Mouse (Mus musculus) lung, postnatal 0 days (tissue): Measurements from ENCODE around the gene Tanc1. TPM values are rescaled to one million over a fixed set of nuclear protein-coding genes. Genes with fewer than 3 reads are reported as not detected.

Experiments
- ATAC-seq: fragments of 200-750 bp; cut with Nextera tagmentation; 2 replicates; pipeline ENCODE4 v1.8.0; 2017; ENCODE audit warnings: moderate library complexity
- DNase-seq: peaks from one replicate; pipeline ENCODE4 v3.0.0-alpha.2; 2016; ENCODE audit warnings: low spot score
- H3K27ac ChIP-seq: fragments of 300-500 bp; sonication (generic); 2 replicates; pipeline ENCODE4 v1.5.1; 2014; ENCODE audit warnings: antibody characterized with exemption, mild to moderate bottlenecking, low read length, mixed read lengths
- H3K27me3 ChIP-seq: fragments of 300-500 bp; sonication (generic); replicated peaks from 2 replicates; pipeline ENCODE4 v1.6.1; 2014; ENCODE audit warnings: low read length, mixed read lengths; ENCODE audit not compliant: insufficient read depth
- H3K36me3 ChIP-seq: fragments of 300-500 bp; sonication (generic); 2 replicates; pipeline ENCODE4 v1.6.1; 2014; ENCODE audit warnings: low read length, mixed read lengths; ENCODE audit not compliant: insufficient read depth
- H3K4me1 ChIP-seq: fragments of 300-500 bp; sonication (generic); 2 replicates; pipeline ENCODE4 v1.6.1; 2014; ENCODE audit warnings: antibody characterized with exemption, low read depth, low read length, mixed read lengths; ENCODE audit not compliant: insufficient read depth
- H3K4me2 ChIP-seq: fragments of 300-500 bp; sonication (generic); replicated peaks from 2 replicates; pipeline ENCODE4 v1.6.1; 2014; ENCODE audit warnings: low read depth, mild to moderate bottlenecking, low read length, moderate library complexity, mixed read lengths
- H3K4me3 ChIP-seq: fragments of 300-500 bp; sonication (generic); 2 replicates; pipeline ENCODE4 v1.5.1; 2014; ENCODE audit warnings: low read depth, low read length
- H3K9ac ChIP-seq: fragments of 300-500 bp; sonication (generic); replicated peaks from 2 replicates; pipeline ENCODE4 v1.6.1; 2014; ENCODE audit warnings: low read depth, mild to moderate bottlenecking
- H3K9me3 ChIP-seq: fragments of 300-500 bp; sonication (generic); 2 replicates; pipeline ENCODE4 v1.6.1; 2016; ENCODE audit warnings: low read length, mixed read lengths
- CTCF ChIP-seq: IDR thresholded peaks from 2 replicates; pipeline ENCODE4 v1.5.1; 2016; ENCODE audit warnings: antibody characterized with exemption, mild to moderate bottlenecking
- EP300 ChIP-seq: IDR thresholded peaks from 2 replicates; pipeline ENCODE4 v1.6.1; 2016; ENCODE audit warnings: antibody characterized with exemption, mild to moderate bottlenecking, control low read depth
- WGBS: fragments of 180-500 bp; shearing (Covaris S2); extraction: QIAGEN DNeasy Blood & Tissue Kit; methylation state at CpG from one replicate; pipeline ENCODE4 v1.1.7; 2014; 5-methylcytosine and 5-hydroxymethylcytosine counted together
- polyA plus RNA-seq: library from polyadenylated mRNA; unstranded; fragments of >200 nt; fragmentation: Nextera tagmentation; extraction: Ambion mirVana; gene quantifications from 2 replicates; pipeline ENCODE4 v1.2.1, GENCODE M21; 2015

Gene Tanc1
- polyA plus RNA-seq, 1 experiment from 2014 or later: 20.9 TPM

- no peak for ATAC-seq
- H3K9me3 ChIP-seq: no peaks in the 10 kb centered on the region
- no peak overlapping the region for H3K27ac ChIP-seq
- no peaks in the 10 kb centered on the region for H3K36me3 ChIP-seq
- DNase-seq: no peak
- H3K27me3 ChIP-seq: no peaks in the 10 kb centered on the region
- H3K9ac ChIP-seq: no peak overlapping the region
- no peak overlapping the region for H3K4me3 ChIP-seq
- WGBS: 85% methylated on average over 9 of the region's 9 CpGs
- H3K4me1 ChIP-seq: 0 out of 2 replicates have a peak, but pooled peaks cover 4% of the 10 kb centered on the region
- no peak for TF ChIP-seq CTCF
- no peak for TF ChIP-seq EP300
- H3K4me2 ChIP-seq: no peak overlapping the region
Observed at GRCm38 (mm10) chr2:59747757-59748156, 135.9 kb downstream of the Tanc1 start.

GRCm38 (mm10) chr2:59749371-59749770 is 137.5 kb downstream of the Tanc1 start:
- no peaks in the 10 kb centered on the region for H3K36me3 ChIP-seq
- TF ChIP-seq CTCF (no peak), EP300 (no peak)
- H3K27me3 ChIP-seq: no peaks in the 10 kb centered on the region
- H3K4me2 ChIP-seq: no peak overlapping the region
- no peak overlapping the region for H3K9ac ChIP-seq
- H3K4me1 ChIP-seq: 0 out of 2 replicates have a peak, but pooled peaks cover 4% of the 10 kb centered on the region
- DNase-seq (peak; percentile 81), ATAC-seq (no peak)
- WGBS: 37% methylated on average over 10 of the region's 10 CpGs
- H3K4me3 ChIP-seq: no peak overlapping the region
- H3K9me3 ChIP-seq: no peaks in the 10 kb centered on the region
- no peak overlapping the region for H3K27ac ChIP-seq

GRCm38 (mm10) chr2:59751172-59751571 is 139.3 kb downstream of the Tanc1 start:
- no peak for ATAC-seq
- H3K27ac ChIP-seq: no peak overlapping the region
- H3K9ac ChIP-seq: no peak overlapping the region
- H3K4me2 ChIP-seq: no peak overlapping the region
- 73% methylated on average over 6 of the region's 6 CpGs for WGBS
- DNase-seq: no peak
- 0 out of 2 replicates have a peak, but pooled peaks cover 4% of the 10 kb centered on the region for H3K4me1 ChIP-seq
- H3K36me3 ChIP-seq: no peaks in the 10 kb centered on the region
- H3K9me3 ChIP-seq: no peaks in the 10 kb centered on the region
- no peak for TF ChIP-seq CTCF
- no peak for TF ChIP-seq EP300
- no peak overlapping the region for H3K4me3 ChIP-seq
- no peaks in the 10 kb centered on the region for H3K27me3 ChIP-seq

DNA sequence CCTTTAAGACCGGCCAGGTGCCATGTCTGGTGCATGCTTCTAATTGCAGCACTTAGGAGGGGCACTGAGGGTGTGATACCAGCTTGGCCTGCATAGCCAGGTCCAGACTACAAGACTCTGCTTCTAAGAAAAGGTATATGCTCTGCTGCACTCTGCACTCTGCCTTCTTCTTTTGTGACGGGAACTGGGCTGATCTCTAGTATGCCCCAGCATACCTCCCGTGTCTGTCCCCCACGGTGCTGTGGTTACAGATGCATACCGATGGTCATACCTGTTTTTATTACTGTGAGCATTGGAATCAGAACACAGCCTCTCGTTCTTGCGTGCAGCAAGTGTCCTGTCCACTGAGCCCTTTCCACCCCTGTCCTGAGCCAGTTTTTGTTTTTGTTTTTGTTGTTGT is 140.3 kb downstream of the Tanc1 start:
- ATAC-seq (no peak), DNase-seq (no peak)
- no peak for TF ChIP-seq CTCF
- no peak for TF ChIP-seq EP300
- Histone ChIP-seq H3K4me3 (no peak overlapping the region), H3K36me3 (no peaks in the 10 kb centered on the region), H3K4me1 (0 out of 2 replicates have a peak, but pooled peaks cover 6% of the 10 kb centered on the region), H3K27me3 (no peaks in the 10 kb centered on the region), H3K9me3 (no peaks in the 10 kb centered on the region), H3K9ac (no peak overlapping the region), H3K27ac (no peak overlapping the region), H3K4me2 (no peak overlapping the region)
- 88% methylated on average over 7 of the region's 7 CpGs for WGBS

DNA sequence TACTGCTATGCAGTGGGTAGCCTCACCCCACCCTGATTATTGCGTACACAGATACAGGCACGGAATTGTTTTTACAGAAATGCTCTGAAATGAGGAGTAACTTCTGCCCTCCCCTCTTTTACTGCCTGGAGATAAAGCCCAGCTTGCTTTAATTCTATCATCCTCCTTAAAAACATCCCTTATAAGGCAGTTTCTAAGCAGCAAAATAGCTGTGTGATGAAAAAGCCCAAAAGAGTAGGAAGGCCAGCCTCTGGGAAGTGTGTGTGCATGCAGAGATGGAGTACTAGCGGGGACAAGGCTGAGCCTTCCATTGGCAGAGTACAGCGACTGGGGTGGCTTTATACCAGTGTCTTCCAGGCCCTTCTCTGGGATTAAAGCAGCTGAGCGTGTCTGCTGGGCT is 140.9 kb downstream of the Tanc1 start:
- H3K4me3 ChIP-seq: no peak overlapping the region
- no peaks in the 10 kb centered on the region for H3K9me3 ChIP-seq
- peak overlapping the region; percentile 43; the same call in 1 of the 2 replicates for H3K27ac ChIP-seq
- 73% methylated on average over 5 of the region's 5 CpGs for WGBS
- H3K4me2 ChIP-seq: no peak overlapping the region
- 0 out of 2 replicates have a peak, but pooled peaks cover 7% of the 10 kb centered on the region for H3K4me1 ChIP-seq
- H3K9ac ChIP-seq: no peak overlapping the region
- H3K27me3 ChIP-seq: no peaks in the 10 kb centered on the region
- ATAC-seq: peak; percentile 52
- TF ChIP-seq CTCF: no peak
- TF ChIP-seq EP300: no peak
- no peaks in the 10 kb centered on the region for H3K36me3 ChIP-seq
- DNase-seq: peak; percentile 61

GRCm38 (mm10) chr2:59756137-59756753 is 144.4 kb downstream of the Tanc1 start:
- H3K9ac ChIP-seq: no peak overlapping the region
- ATAC-seq: no peak
- H3K36me3 ChIP-seq: no peaks in the 10 kb centered on the region; the same call in 1 of the 2 replicates
- no peak overlapping the region for H3K4me3 ChIP-seq
- no peak overlapping the region for H3K27ac ChIP-seq
- no peaks in the 10 kb centered on the region for H3K9me3 ChIP-seq
- DNase-seq: no peak
- no peak overlapping the region for H3K4me2 ChIP-seq
- no peak for TF ChIP-seq EP300
- TF ChIP-seq CTCF: no peak
- 0 out of 2 replicates have a peak, but pooled peaks cover 3% of the 10 kb centered on the region for H3K4me1 ChIP-seq
- 71% methylated on average over 13 of the region's 13 CpGs for WGBS
- H3K27me3 ChIP-seq: no peaks in the 10 kb centered on the region
